Mouse (Mus musculus) ZHBTc4 (cell line): ENCODE measurements around the gene Gm42878.
A peak's percentile ranks its signal among the peaks of the same experiment; 100 is the strongest.

Source experiments
- DNase-seq: peaks from one replicate; pipeline ENCODE4 v3.0.0-alpha.2; 2011; ENCODE audit warnings: low read depth, low spot score

The Gm42878 gene

DNA sequence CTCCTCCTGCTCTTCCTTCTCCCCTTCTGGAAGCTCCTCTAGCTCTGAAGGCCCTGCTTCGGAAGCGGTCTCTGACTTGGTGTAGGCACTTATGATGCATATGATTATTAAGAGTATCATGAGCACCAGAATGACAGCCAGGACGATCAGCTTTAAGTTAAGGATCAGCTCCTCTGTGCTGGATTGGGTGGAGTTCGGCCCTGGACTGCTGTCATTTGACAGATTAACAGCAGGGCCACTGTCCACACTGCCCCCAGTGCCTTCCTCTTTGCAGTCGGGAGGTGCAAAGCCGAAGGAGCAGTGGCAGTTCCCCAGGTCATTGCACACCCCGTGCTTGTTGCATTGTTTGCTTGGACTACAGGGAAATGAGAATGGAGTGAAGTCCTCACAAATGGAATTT lies 44.6 kb downstream of the Gm42878 start:
- DNase-seq = no peak

GRCm38 (mm10) chr5:121493305-121493704 lies 52.0 kb downstream of the Gm42878 start:
- DNase-seq = no peak

DNA sequence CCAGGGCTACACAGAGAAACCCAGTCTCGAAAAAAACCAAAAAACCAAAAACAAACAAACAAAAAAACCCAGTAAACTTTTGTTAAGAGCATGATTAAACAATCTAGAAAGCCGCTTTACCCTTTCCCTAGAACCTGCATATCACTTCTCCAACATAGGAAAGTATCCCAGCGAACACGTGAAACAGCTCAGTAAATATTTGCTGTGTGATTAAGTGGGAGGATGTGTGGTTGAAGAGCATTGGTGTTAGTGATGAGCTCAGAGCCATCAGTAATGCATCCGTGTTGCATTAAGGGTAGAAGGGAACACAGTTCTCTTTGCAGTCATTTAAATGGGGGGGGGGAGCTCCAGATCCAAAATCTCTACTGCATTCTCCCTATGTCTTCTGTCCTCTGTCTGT lies 60.5 kb downstream of the Gm42878 start:
- DNase-seq = no peak

- DNase-seq = peak; percentile 76
These were observed 67.6 kb downstream of the Gm42878 start for GRCm38 (mm10) chr5:121477680-121478079.

GRCm38 (mm10) chr5:121476040-121476439 lies 69.2 kb downstream of the Gm42878 start:
- no peak for DNase-seq

DNA sequence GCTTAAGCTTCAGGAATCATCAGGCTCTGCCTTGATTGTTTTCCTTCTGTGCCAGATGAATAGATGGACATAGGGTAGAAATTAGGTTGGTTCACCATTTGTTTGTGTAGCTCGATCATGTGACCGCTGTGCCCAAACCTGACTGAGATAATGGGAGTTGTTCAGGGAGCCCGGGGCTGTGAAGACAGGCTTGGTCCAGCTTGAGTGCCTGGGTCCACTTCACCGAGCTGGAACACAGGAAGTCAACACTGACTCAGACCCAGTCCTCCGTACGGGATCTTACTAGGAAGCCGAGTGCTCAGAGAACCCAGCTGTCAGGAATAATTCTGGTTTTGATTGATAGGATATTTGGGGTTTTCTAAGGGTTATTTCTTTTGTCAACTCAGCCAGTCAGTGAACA lies 70.7 kb downstream of the Gm42878 start:
- DNase-seq = no peak

GRCm38 (mm10) chr5:121472411-121472810 lies 72.9 kb downstream of the Gm42878 start:
- DNase-seq = peak; percentile 51

DNA sequence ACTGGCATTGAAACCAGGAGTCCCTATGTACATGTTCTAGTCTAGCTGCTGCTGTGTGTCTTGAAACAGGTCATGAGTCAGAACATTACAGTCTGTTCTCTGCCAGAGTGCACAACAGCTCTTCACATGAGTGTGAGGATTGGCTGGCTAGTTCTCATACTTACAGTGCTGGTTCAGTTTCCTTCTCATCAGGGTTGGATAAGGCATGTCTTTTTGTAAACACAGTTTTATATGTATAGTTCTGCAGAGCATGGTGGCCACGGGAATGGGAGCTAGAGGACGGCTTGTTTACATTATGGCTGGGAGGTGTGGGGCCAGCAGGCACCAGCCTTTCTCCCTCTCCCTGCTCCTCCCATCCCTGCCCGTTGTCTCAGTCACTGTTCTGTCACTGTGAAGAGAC lies 75.7 kb downstream of the Gm42878 start:
- DNase-seq = no peak
